14 mouse cellular contexts compared by ENCODE assay signal in genomic region chr6:40413046-40413445, GRCm38 (mm10).
DNase-seq lines count a peak whose midpoint lies in the region.
"Had no signal": no experiment of that assay in that cellular context is flagged by ENCODE, and none has a peak within 500 bp of the region (broad histone marks: within the 10 kb centered on the region; RNA-seq: fewer than 3 reads in every experiment).

No protein-coding gene starts in this region.

- DNase-seq in brain, adult 2 months (ENCODE audit: low read depth, low spot score): peak; percentile 91
- DNase-seq in cerebellum, adult 11 months: peak; percentile 54
- DNase-seq in cerebellum, adult 8-10 months: peak; percentile 64
- DNase-seq in cerebellum, postnatal 25 days: peak; percentile 74 to 76
- DNase-seq in kidney, adult 8-10 months: no peak
- DNase-seq in right cerebral cortex, postnatal 4 days: no peak
- DNase-seq in urinary bladder, adult 18-20 months (ENCODE audit: low spot score in 2 of 2): no peak
- DNase-seq: adrenal gland, adult 2 months; adrenal gland, postnatal 36 days; embryo, embryonic 11 days; gastrocnemius, postnatal 36 days; heart, adult 18-20 months; heart, postnatal 14 days; kidney, adult 2 months had no signal

Comparison
In these comparisons a context has a peak if more than half of its experiments do, and no peak if none do; other contexts are left out.
1. DNase-seq: peak in brain, adult 2 months (single experiment), cerebellum, adult 11 months (single experiment), cerebellum, adult 8-10 months (single experiment) and cerebellum, postnatal 25 days (2 of 2); none in kidney, adult 8-10 months (0 of 2), right cerebral cortex, postnatal 4 days (single experiment) and urinary bladder, adult 18-20 months (0 of 2).